Mouse (Mus musculus) ES-Bruce4 (cell line): ENCODE data around the gene Aim2. TPM values are rescaled to one million over a fixed set of nuclear protein-coding genes. Genes with fewer than 3 reads are reported as not detected.

Source experiments
- H3K27ac ChIP-seq: 2 replicates; pipeline ENCODE4 v1.5.1; 2012; ENCODE audit warnings: low read length, inconsistent platforms; ENCODE audit not compliant: insufficient read depth
- H3K27me3 ChIP-seq: 2 replicates; pipeline ENCODE4 v1.6.1; 2012; ENCODE audit warnings: mild to moderate bottlenecking, low read length, inconsistent platforms; ENCODE audit not compliant: control insufficient read depth, poor library complexity, insufficient read depth, severe bottlenecking
- H3K36me3 ChIP-seq: 2 replicates; pipeline ENCODE4 v1.6.1; 2012; ENCODE audit warnings: inconsistent platforms, mild to moderate bottlenecking, low read length, moderate library complexity; ENCODE audit not compliant: control insufficient read depth, poor library complexity, insufficient read depth, severe bottlenecking
- H3K4me1 ChIP-seq: one replicate; pipeline ENCODE4 v1.8.1; 2011; ENCODE audit warnings: low read length; ENCODE audit not compliant: control insufficient read depth, insufficient read depth
- H3K4me3 ChIP-seq: 2 replicates; pipeline ENCODE4 v1.5.1; 2011; ENCODE audit warnings: low read depth, mild to moderate bottlenecking, low read length
- H3K9ac ChIP-seq: 2 replicates; pipeline ENCODE4 v1.6.1; 2012; ENCODE audit warnings: low read depth, mild to moderate bottlenecking, inconsistent platforms; ENCODE audit not compliant: poor library complexity, severe bottlenecking
- H3K9me3 ChIP-seq: replicated peaks from 2 replicates; pipeline ENCODE4 v1.6.1; 2012; ENCODE audit warnings: mild to moderate bottlenecking, low read length, inconsistent platforms; ENCODE audit not compliant: control insufficient read depth, poor library complexity, insufficient read depth, severe bottlenecking
- CTCF ChIP-seq: IDR thresholded peaks from one replicate; pipeline ENCODE4 v1.8.1; 2011; ENCODE audit warnings: low read depth, low read length
- EP300 ChIP-seq: IDR thresholded peaks from 2 replicates; pipeline ENCODE4 v1.6.1; 2011; ENCODE audit warnings: low read depth, low read length; ENCODE audit not compliant: insufficient read depth
- POLR2A ChIP-seq: IDR thresholded peaks from one replicate; pipeline ENCODE4 v1.8.1; 2011; ENCODE audit warnings: low read length; ENCODE audit not compliant: insufficient read depth
- polyA plus RNA-seq: library from polyadenylated mRNA; stranded (reverse); fragments of >200 nt; gene quantifications from 2 replicates; pipeline ENCODE4 v1.2.4, GENCODE M21; 2011; ENCODE audit warnings: low read depth; ENCODE audit not compliant: missing spikeins, insufficient read depth, insufficient read length

The Aim2 gene
- polyA plus RNA-seq, 1 experiment: 49.8 TPM

DNA sequence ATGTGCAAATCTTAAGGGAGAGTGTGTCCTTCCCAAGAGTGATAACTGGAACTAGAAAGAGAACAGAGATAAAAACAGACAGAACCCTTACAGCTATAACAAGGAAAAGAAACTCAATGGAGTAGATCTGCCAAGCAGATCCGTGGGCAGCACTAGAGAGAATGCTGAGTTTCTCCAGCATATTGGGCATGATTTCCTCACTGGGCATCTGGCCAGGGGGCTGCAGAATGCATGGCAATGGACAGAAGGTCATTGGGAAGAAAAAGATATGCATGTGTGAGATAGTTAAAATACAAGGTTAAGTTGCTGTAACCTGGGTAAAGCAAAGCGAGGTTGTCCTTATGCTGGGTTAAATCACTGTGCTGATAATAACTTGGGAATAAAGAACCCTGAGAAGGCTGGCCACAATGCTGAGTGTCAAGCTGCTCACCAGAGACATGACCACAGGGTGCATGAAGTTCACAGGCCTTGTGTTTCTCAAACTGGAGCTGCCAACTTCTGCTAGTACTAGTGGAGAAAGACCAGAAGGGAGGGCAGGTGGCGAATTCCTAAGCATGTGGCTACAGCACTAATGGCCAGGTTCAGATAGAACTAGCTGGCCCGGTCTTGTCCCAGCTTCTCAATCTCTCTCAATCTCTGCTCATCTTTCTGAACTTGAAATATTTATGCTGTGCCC is 13.6 kb downstream of the Aim2 start:
- no peak overlapping the region for H3K27ac ChIP-seq
- no peak overlapping the region for H3K9ac ChIP-seq
- H3K9me3 ChIP-seq: no peaks in the 10 kb centered on the region
- H3K27me3 ChIP-seq: peaks cover 7% of the 10 kb centered on the region
- no peaks in the 10 kb centered on the region for H3K4me1 ChIP-seq
- TF ChIP-seq CTCF (no peak), EP300 (no peak), POLR2A (no peak)
- H3K4me3 ChIP-seq: no peak overlapping the region
- H3K36me3 ChIP-seq: no peaks in the 10 kb centered on the region

DNA sequence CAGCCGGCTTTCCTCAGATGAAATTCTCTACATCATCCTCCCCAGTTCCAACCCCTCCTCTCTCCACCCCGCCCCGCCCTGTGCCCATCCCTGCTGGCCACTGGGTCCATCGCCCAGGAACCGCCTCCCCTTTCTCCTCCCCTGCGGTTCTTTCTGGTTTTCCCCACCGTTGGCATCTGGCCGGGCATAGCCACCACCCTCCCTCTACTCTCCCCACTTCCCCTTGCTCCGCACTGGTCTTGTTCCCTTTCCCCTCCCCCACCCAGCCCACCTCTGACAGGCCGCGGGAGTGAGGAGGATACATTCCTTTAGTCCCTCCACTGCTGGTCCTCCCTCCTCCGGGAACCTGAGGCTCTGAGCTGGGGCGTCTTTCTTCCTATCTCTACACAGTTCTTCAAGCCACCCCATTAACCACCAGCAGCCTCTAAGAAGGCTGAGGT is 15.3 kb downstream of the Aim2 start:
- TF ChIP-seq POLR2A (no peak), CTCF (no peak), EP300 (no peak)
- H3K27ac ChIP-seq: no peak overlapping the region
- H3K27me3 ChIP-seq: peaks cover 7% of the 10 kb centered on the region
- H3K36me3 ChIP-seq: no peaks in the 10 kb centered on the region
- peak overlapping the region; percentile 23; the same call in 1 of the 2 replicates for H3K4me3 ChIP-seq
- H3K9ac ChIP-seq: no peak overlapping the region
- no peaks in the 10 kb centered on the region for H3K9me3 ChIP-seq
- H3K4me1 ChIP-seq: no peaks in the 10 kb centered on the region

DNA sequence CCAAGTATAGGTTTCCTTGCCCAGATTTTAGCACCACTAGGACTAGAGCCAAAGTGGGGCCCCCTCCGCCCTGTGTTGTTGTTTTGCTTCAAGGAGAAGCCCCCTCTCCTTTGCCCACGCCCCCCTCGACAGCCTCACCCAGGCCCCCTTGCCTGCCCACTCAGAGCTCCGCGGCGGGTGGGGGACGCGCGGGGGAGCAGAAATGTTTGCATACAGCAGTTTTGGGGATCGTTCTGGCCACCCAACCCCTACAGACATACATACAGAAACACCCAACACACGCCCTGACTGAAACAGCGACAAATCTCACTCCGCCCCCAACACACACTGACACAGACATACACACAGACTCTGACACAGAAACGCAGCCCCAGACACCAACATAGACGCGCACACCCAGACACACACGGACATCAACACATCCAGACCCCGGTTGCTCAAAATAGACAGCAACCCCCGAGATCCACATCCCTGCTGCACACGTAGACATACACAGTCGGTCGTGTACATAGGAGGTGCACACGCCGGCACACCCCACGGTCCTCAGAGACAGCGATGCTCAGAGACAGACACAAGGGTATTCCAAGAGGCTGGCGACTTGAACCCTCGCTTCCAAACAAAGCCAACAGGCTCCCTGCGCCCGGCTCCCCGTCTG is 16.1 kb downstream of the Aim2 start:
- TF ChIP-seq POLR2A (no peak), EP300 (no peak), CTCF (no peak)
- H3K9me3 ChIP-seq: no peaks in the 10 kb centered on the region
- H3K4me1 ChIP-seq: no peaks in the 10 kb centered on the region
- peak overlapping the region; percentile 44 for H3K9ac ChIP-seq
- no peak overlapping the region for H3K27ac ChIP-seq
- no peaks in the 10 kb centered on the region for H3K36me3 ChIP-seq
- peak overlapping the region; percentile 88 for H3K4me3 ChIP-seq
- H3K27me3 ChIP-seq: peaks cover 8% of the 10 kb centered on the region

DNA sequence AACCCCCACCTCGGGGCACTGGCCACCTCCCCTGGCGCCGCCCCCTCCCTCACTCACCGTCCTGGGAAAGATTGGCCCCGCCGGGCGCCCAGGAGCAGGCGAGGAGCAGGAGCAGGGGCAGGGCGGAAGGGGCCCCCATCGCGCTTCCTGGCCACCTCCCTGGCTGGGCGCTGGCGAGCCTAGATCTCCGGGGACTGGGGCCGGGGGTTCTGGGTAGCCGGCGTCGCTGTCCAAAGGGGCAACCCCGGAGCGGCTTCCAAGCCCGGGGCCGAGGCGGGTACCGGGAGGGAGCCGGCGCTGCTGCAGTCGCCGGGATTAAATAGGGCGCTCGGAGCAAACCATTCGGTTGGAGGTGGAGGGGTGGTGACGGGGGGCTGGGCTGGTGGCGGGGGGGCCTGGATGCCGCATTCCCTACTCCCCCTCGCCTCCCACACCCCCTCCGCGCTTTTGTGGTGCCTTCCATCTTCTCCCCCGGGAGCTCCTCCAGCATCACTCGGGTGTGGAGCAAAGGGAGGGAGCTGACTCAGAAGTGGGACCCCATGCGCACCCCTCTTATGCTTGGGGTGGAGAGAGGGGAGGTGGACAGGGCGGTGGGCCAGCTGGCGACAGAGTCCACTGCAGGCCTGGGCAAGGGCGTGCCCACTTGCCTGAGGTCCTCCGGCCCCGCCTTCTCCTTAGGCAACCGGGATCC is 16.8 kb downstream of the Aim2 start, which contains the start of gene Cadm3:
Cadm3 (minus strand) TSS at position 340 of the 691 bp plus-strand sequence.
- peaks cover 8% of the 10 kb centered on the region for H3K27me3 ChIP-seq
- H3K27ac ChIP-seq: no peak within 1 kb of the TSS
- no peaks in the 10 kb centered on the region for H3K4me1 ChIP-seq

DNA sequence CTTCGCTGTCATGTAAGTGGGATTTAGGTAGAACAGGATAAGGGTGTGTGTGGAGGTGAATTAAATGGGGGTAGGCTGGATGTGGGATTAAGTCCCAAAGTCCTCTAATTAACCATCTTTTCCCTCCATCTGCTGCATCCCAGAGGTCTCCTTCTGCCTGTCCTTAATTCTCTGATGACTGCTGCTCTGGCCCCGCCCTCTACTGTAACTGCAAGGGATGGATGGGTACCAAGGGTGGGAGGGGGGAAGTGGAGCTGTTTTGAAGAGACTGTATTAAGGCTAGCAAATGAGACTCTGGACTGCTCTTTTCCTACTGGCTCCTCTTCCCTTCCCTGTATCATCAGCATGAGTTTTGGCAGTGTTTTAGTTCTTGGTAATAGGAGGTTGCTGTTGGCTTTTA is 18.9 kb downstream of the Aim2 start:
- H3K27me3 ChIP-seq: peaks cover 8% of the 10 kb centered on the region
- no peak overlapping the region for H3K27ac ChIP-seq
- no peaks in the 10 kb centered on the region for H3K9me3 ChIP-seq
- TF ChIP-seq EP300 (no peak), CTCF (no peak), POLR2A (no peak)
- H3K4me3 ChIP-seq: no peak overlapping the region
- H3K36me3 ChIP-seq: no peaks in the 10 kb centered on the region
- H3K9ac ChIP-seq: no peak overlapping the region
- H3K4me1 ChIP-seq: no peaks in the 10 kb centered on the region

More for the DNA sequence above, 16.8 kb downstream of the Aim2 start, which contains the start of gene Cadm3:
- H3K4me3 ChIP-seq: peak within 1 kb of the TSS; percentile 88
- peak within 1 kb of the TSS; percentile 44 for H3K9ac ChIP-seq
- no peak for TF ChIP-seq EP300
- TF ChIP-seq CTCF: no peak
- no peak for TF ChIP-seq POLR2A
- no peaks in the 10 kb centered on the region for H3K36me3 ChIP-seq
- no peaks in the 10 kb centered on the region for H3K9me3 ChIP-seq
